Mouse (Mus musculus) MEL (cell line): ENCODE data around the gene Paxx.

Experiments
- CTCF ChIP-seq, 3 experiments: IDR thresholded peaks in 2 of 3; conservative IDR thresholded peaks in 1 of 3; 2 replicates each; pipeline ENCODE4 v1.5.1; 2011 to 2012; ENCODE audit warnings: low read length in 3 of 3, low read depth in 2 of 3, mild to moderate bottlenecking in 2 of 3, improper control_type of control experiment in 1 of 3, inconsistent platforms in 1 of 3, mixed read lengths in 1 of 3, moderate library complexity in 1 of 3; ENCODE audit not compliant: control insufficient read depth in 1 of 3, insufficient read depth in 1 of 3, poor library complexity in 1 of 3, severe bottlenecking in 1 of 3
- ELF1 ChIP-seq: IDR thresholded peaks from 2 replicates; pipeline ENCODE4 v1.6.1; 2014; ENCODE audit warnings: low read depth, mild to moderate bottlenecking, inconsistent platforms, low read length, improper control_type of control experiment, moderate library complexity
- EP300 ChIP-seq, 2 experiments: IDR thresholded peaks; 2 replicates each; pipeline ENCODE4 v1.6.1; 2011; ENCODE audit warnings: improper control_type of control experiment in 2 of 2, low read length in 2 of 2, low read depth in 1 of 2, mild to moderate bottlenecking in 1 of 2
- GABPA ChIP-seq: IDR thresholded peaks from 2 replicates; pipeline ENCODE4 v1.6.1; 2012; ENCODE audit warnings: low read depth, mild to moderate bottlenecking, inconsistent platforms, low read length, improper control_type of control experiment, moderate library complexity
- GATA1 ChIP-seq: IDR thresholded peaks from 2 replicates; pipeline ENCODE4 v1.6.1; 2011; ENCODE audit warnings: low read depth, low read length, improper control_type of control experiment
- MAX ChIP-seq: IDR thresholded peaks from 2 replicates; pipeline ENCODE4 v1.6.1; 2011; ENCODE audit warnings: low read length, improper control_type of control experiment
- MXI1 ChIP-seq: IDR thresholded peaks from 2 replicates; pipeline ENCODE4 v1.6.1; 2011; ENCODE audit warnings: mild to moderate bottlenecking, low read depth, low read length, improper control_type of control experiment
- MYB ChIP-seq: IDR thresholded peaks from 2 replicates; pipeline ENCODE4 v1.6.1; 2011; ENCODE audit warnings: mild to moderate bottlenecking, low read depth, low read length, improper control_type of control experiment
- NELFE ChIP-seq: IDR thresholded peaks from 2 replicates; pipeline ENCODE4 v1.6.1; 2011; ENCODE audit warnings: low read depth, low read length, improper control_type of control experiment
- POLR2A ChIP-seq, 2 experiments: IDR thresholded peaks; 2 replicates each; pipeline ENCODE4 v1.6.1; 2011 to 2012; ENCODE audit warnings: low read length in 2 of 2, mild to moderate bottlenecking in 2 of 2, control low read depth in 1 of 2, improper control_type of control experiment in 1 of 2, low read depth in 1 of 2, moderate library complexity in 1 of 2; ENCODE audit not compliant: control insufficient read depth in 1 of 2, insufficient read depth in 1 of 2, poor library complexity in 1 of 2
- USF1 ChIP-seq: IDR thresholded peaks from 2 replicates; pipeline ENCODE4 v1.6.1; 2014; ENCODE audit warnings: low read depth, mild to moderate bottlenecking, inconsistent platforms, low read length, improper control_type of control experiment, moderate library complexity
- ZNF384 ChIP-seq: IDR thresholded peaks from 2 replicates; pipeline ENCODE4 v1.6.1; 2012; ENCODE audit warnings: low read depth, mild to moderate bottlenecking, inconsistent platforms, low read length, improper control_type of control experiment

- no peak for TF ChIP-seq ZNF384
- no peak for TF ChIP-seq POLR2A (IDR thresholded peaks at IDR 0.05; ENCODE audit: control insufficient read depth in 1 of 2, insufficient read depth in 1 of 2, low read depth in 1 of 2, low read length in 2 of 2, poor library complexity in 1 of 2)
- no peak for TF ChIP-seq CTCF (IDR thresholded peaks at IDR 0.05 in 2 of 3, conservative IDR thresholded peaks at IDR 0.05 in 1 of 3; ENCODE audit: control insufficient read depth in 1 of 3, insufficient read depth in 1 of 3, low read depth in 2 of 3, low read length in 3 of 3, poor library complexity in 1 of 3, severe bottlenecking in 1 of 3)
- no peak for TF ChIP-seq GATA1
- no peak for TF ChIP-seq NELFE
- no peak for TF ChIP-seq MAX
- TF ChIP-seq ELF1: no peak
- TF ChIP-seq USF1: no peak
- no peak for TF ChIP-seq GABPA
- TF ChIP-seq EP300 (IDR thresholded peaks at IDR 0.05; ENCODE audit: low read depth in 1 of 2, low read length in 2 of 2): no peak
- no peak for TF ChIP-seq MYB
- no peak for TF ChIP-seq MXI1
These were observed 27.2 kb upstream of the Paxx start for GRCm38 (mm10) chr2:25487965-25488670.
